Mouse (Mus musculus) ZHBTc4 (cell line): Measurements from ENCODE around the gene Ube2f.
A peak's percentile ranks its signal among the peaks of the same experiment; 100 is the strongest.

Experiments used
- DNase-seq: peaks from one replicate; pipeline ENCODE4 v3.0.0-alpha.2; 2011; ENCODE audit warnings: low read depth, low spot score

The Ube2f gene

GRCm38 (mm10) chr1:91237676-91238075, 12.4 kb upstream of the Ube2f start:
- DNase-seq: no peak

DNA sequence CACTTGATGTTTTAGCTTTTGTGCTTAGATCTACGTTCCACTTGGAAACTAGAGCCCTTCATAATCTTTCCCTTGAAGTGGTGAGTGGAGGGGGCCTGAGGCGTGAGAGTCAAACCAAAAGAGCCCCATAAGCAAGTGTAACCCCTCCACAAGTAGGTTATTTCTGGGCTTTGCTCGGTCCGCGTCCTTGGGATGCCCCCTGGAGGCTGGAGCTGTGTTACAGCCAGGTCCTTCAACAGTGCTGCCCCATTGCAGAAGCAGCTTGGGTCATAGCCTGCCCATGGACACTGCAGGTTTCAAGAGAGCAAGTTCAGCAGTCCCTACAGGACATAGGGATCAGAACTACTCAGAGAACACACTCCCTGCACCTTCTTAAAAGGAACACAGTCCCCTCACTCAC, 11.0 kb upstream of the Ube2f start:
- DNase-seq: no peak

- DNase-seq: no peak
Observed at GRCm38 (mm10) chr1:91239800-91240199, 10.3 kb upstream of the Ube2f start.

- DNase-seq: peak; percentile 38
Observed at GRCm38 (mm10) chr1:91240685-91241084, 9.4 kb upstream of the Ube2f start.

DNA sequence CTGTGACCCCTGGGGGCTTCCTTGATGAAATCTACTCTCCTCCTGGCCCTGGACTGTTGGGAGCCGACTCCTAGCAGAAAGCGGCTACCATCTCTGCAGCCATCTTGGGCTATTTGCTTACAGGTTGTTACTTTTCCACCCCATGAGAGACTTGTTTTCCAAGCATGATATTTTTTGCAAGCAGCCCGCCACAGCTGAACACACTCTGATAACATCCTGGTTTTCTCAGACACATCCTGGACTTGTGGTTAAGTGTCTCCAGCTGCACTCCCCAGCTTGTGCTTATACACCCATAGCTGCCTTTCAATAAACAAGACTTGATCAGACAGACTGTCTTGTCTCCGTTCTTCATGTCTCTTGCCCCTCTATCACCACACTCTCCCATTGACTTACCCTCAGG, 8.9 kb upstream of the Ube2f start:
- no peak for DNase-seq

- no peak for DNase-seq
Observed at GRCm38 (mm10) chr1:91248242-91248641, 1.9 kb upstream of the Ube2f start.

GRCm38 (mm10) chr1:91248970-91249369, 1.1 kb upstream of the Ube2f start:
- DNase-seq: no peak

DNA sequence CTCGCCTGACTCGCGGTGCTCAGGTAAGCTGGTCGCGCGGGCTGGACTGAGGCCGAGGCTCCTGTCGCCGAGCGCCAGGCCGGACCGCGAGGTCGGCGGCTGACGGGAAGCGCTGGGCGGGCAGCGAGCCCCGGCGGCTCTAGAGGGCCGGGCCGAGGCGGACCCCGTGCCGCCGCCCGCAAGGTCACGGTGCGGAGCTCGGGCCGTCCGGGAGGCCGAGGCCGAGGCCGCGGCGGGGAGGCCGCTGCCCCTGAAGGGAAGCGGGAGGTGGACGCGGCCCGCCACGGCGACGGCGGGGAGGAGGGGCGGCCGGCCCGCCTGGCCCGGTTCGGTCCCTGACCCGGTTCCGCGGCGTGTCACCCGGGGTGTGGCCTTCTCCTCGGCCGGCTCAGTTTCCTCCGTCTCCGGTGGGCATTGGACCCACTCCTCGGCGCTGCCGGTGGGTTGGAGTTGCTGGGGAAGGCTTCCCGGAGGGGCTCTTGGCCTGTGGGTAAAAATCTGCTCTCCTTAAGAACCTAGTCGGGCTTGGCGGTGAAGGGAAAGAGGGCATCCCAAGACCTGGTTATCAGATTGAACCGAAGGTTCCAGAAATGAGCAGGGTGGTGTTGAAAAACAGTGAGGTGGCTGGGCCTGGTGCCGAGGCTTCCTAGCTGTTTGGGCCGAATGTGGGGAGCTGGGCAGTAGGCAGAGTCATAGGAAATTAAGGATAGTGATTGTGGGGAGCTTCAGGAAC, 477 bp downstream of the Ube2f start:
- peak; percentile 25 for DNase-seq

GRCm38 (mm10) chr1:91251148-91251650, 1.1 kb downstream of the Ube2f start:
- peak; percentile 13 for DNase-seq

GRCm38 (mm10) chr1:91251927-91252326, 1.8 kb downstream of the Ube2f start:
- peak; percentile 30 for DNase-seq

DNA sequence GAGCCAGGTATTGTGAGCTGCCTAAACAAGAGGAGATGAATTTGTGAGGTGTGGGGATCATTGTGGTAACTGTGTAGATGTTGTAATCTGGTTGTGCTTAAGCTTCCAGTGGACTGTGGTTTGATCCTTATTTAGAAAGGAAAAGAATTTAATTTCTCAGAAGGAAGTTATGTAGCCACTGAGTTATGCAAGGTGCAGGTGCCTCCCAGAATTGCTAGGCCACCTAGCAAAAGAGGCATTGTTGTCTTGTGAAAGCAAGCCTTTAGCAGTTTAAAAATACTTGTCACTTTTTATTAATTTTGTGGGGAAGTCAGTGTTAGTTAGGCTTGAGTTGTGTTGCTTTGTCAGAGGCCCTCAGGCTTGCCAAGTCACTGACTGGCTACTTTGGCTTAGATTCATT, 7.8 kb downstream of the Ube2f start:
- DNase-seq: no peak

DNA sequence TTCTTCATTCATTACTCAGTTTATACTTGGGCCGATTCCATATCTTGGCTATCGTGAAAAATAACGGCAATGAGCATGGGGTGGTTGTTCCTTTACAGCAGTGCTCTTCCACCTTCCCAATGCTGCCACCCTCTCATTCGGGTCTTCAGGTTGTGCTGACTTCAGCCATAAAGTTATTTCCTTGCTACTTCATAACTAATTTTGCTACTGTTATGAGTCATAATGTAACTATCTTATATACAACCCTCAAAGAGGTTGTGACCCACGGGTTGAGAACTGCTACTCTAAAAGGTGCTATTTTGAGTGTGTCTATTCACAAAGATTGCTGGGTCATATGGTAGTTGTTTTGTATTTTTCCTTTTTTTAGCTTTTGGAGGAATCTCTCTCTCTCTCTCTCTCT, 9.7 kb downstream of the Ube2f start:
- no peak for DNase-seq

DNA sequence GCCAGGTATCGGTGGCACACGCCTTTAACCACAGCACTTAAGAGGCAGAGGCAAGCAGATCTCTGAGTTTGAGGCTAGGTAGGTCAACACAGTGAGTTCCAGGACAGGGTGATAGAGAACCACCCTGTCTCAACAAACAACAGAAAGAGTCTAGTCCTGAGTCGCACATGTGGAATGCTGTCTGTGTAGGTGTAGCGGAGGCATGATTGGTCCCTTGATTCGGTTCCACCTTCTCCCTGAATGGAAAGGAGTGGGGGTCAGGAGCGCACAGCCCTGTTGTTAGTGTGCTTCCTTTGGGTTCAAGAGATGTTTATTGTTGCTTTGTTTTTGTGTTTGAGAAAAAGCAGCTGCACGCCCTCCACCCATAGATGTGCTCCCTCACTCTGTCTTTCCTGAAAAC, 12.4 kb downstream of the Ube2f start:
- DNase-seq: no peak

GRCm38 (mm10) chr1:91272260-91272659, 22.2 kb downstream of the Ube2f start:
- DNase-seq: no peak

DNA sequence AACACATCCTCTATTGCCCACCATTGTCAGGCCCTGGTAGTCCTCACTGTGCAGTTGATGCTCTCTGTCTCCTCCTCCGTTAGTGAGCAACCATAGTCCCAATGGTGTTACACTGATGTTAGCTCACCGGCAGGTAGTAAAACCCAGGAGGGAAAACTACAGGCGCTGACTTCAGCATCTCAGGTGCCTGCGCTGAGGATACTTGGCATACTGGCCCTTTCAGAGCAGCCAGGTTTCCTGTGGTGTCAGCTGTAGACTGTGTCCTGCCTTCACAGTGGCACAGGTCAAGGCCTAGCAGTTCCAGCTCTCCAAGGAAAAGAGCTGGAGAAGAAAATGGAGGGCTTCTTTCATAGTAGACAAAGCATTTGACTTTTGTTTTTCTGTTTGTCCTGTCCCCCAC, 26.5 kb downstream of the Ube2f start:
- DNase-seq: no peak

GRCm38 (mm10) chr1:91277480-91277879, 27.4 kb downstream of the Ube2f start:
- DNase-seq: no peak

GRCm38 (mm10) chr1:91278410-91279119, 28.5 kb downstream of the Ube2f start:
- no peak for DNase-seq

DNA sequence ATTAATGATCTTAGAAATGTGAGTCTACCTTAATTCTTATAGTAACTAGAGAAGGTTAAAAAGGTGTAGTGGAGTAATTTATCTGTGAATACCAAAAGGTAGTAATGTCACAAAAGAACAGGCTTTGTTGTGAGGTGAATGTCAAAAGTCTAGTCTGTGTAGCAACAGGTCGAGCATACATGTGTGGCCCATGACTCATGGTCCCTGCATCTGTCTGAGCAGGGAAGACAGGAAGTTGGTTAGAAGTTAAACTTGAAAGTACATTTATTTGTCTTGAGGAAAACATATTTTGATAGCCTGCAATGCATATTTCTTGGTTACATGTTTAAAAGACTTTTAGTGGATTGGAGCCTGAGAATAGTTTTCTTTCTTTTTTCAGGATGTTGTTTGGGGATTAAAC, 29.0 kb downstream of the Ube2f start:
- DNase-seq: no peak

- no peak for DNase-seq
Observed at GRCm38 (mm10) chr1:91282582-91282981, 32.5 kb downstream of the Ube2f start.

- DNase-seq: no peak
Observed at GRCm38 (mm10) chr1:91289375-91289774, 39.3 kb downstream of the Ube2f start.

DNA sequence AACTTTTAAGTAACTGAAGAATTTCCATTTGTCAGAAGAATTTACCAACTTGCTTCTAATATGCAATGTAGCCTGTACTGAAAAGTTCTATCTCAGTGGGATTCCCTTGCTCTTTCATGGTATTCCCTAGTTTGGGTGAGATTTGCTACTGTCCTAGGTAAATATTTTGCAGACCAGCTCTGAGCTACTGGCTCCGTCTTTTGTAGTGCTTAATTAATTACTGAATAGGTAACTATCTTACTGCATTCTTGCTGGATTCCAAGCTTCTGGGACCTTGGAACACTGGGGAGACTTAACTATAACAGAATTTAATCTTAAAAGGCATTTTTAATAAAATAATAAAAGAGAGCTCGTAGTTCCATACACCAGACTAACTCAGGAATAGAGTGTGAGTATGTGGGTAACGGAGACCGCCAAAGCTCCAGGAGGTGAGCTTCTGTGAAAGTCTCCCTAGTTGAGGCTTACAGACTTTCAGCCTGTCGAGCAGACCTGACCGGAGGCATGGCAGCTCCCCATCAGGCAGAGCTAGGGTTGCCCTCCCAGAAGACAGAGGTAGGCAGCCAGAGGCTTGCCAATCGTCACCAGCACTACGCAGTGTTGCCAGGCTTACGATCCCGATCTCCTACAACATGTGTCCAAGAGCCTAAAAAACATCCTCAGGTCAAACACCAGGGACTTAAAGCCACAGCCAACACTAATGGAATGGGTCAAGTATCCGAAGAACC, 42.2 kb downstream of the Ube2f start:
- no peak for DNase-seq

DNA sequence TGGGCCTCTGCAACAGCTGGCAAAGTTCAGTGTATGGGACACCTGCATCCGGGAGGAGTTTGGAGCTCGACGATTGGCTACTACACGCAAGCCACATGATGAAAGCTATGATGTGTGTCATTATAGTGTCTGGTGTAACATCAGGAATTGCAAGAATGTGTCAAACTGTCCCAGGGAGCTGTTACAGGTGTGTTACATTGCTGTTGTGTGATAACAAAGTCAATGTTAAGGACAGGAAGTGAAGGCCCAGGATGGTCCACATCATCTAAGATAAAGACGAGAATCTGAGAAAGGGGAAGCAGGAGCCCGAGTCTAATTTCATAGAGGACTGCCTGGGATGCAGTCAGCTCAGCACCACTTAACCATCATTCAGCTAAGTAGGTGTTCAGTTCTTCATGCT, 45.4 kb downstream of the Ube2f start:
- DNase-seq: no peak
